Mouse (Mus musculus) gastrocnemius, postnatal 36 days (tissue): Measurements from ENCODE around the gene Lcorl. TPM values are rescaled to one million over a fixed set of nuclear protein-coding genes. Genes with fewer than 3 reads are reported as not detected.
"Not testable (repeated sequence)": the region's sequence is repeated elsewhere in the genome, so short reads cannot be mapped to it uniquely, and the experiment has no call there.

Source experiments
- DNase-seq, 2 experiments: peaks; one replicate each; pipeline ENCODE4 v3.0.0; 2022
- intact Hi-C: fragments of 180-260 bp; cut with DNase I; formaldehyde crosslinking; loops from one replicate; pipeline ENCODE4 v1.15.1; 2025
- total RNA-seq, 2 experiments: library from RNA; stranded (reverse); gene quantifications; 2 replicates each; pipeline ENCODE4 v1.2.3; 2021

Gene Lcorl
- total RNA-seq, 2 experiments from 2014 or later, result 5.0 to 6.8 TPM

- intact Hi-C loops, result no loop called here
- no peak for DNase-seq
Observed at GRCm38 (mm10) chr5:45733751-45734150, 123.7 kb downstream of the Lcorl start.

DNA sequence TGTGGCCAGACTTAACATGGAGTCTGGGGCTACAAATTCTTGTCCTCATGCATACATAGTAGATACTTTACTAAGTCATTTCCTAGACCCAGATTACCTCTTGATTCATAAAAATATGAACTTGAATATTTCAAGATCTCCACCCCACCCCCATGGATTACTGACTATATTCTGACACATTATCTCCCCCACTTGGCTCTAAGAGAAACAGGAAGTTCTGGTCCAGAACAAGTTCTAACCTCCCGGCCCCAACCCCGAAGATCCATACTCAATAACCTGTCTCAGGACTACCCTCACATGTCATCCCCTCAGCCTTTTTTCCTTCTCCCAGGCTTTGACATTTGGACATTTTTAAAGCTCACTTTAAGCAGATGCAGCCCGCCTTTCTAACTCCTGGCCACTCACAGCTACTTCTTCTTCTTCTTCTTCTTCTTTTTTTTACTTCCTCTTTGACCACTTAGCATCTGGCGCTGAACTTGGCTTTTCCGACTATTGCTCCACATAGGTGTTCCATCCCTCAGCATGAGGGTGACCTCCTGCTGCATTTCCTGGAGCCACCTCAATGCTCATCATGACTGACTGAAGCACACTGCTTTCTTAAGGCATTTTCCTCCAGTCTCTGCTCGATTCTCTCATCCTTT is 138.4 kb downstream of the Lcorl start:
- intact Hi-C loops, result no loop called here
- no peak for DNase-seq

- intact Hi-C loops, result no loop called here
- DNase-seq, result no peak
Observed at GRCm38 (mm10) chr5:45709653-45710052, 147.8 kb downstream of the Lcorl start.

DNA sequence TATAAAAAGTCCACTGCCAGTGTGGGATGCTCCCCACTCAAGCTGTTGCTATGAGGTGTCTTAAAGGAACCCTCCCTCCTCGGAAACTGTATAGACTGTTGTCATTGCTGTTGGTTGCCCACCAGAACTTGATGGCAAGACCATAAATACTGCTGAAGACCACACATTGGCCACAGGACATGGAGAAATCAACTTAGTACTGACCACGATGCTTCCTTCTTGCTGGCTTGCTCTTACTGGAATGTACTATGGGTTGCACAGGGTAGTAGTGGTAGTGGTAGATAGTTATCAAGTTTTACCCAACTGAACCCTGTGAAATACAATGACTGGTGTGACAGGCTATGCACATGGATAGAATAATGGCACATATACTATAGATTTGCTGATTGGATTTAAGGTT is 150.6 kb downstream of the Lcorl start:
- intact Hi-C loops, result no loop called here
- no peak for DNase-seq

DNA sequence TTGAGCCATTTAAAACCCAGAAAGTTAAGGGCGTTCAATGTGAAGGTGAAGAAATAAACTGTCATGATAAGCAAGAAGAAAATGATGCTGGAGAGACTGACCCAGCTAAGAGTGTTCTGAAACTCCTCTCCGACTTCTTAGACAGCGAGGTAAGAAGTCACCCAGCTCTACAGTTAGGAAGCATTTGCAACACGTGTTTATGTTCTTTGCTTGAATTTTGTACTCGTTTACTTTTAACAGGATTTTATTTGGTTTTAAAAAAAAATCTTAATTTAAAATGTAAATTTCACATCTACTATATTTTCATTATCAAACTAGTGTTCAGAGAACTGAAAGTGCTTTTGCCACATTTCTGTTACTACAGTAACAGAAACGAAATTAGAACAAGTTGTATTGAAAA is 165.7 kb downstream of the Lcorl start:
- intact Hi-C loops, result no loop called here

GRCm38 (mm10) chr5:45690802-45691201 is 166.6 kb downstream of the Lcorl start:
- intact Hi-C loops, result no loop called here
- no peak for DNase-seq

More for the DNA sequence above, 165.7 kb downstream of the Lcorl start:
- no peak for DNase-seq

GRCm38 (mm10) chr5:45689152-45689551 is 168.3 kb downstream of the Lcorl start:
- intact Hi-C loops, result no loop called here
- DNase-seq, result no peak

- DNase-seq, result no peak
- intact Hi-C loops, result no loop called here
Observed at GRCm38 (mm10) chr5:45686223-45686622, 171.2 kb downstream of the Lcorl start.

DNA sequence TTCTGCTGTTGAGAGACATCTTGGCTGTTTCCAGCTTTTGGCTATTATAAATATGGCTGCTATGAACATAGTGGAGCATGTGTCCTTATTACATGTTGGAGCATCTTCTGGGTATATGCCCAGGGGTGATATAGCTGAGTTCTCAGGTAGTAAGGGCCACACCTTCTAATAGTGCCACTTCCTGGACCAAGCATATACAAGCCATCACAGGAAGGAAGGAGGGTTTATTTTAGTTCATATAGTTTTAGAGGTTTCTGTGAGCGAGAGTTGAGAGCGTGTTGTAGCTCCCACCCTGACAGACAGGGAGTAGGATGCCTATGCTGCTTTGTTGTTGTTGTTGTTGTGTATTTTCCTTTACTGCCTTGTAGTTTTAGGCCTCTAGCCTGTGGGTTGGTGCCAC is 172.2 kb downstream of the Lcorl start:
- intact Hi-C loops, result no loop called here

DNA sequence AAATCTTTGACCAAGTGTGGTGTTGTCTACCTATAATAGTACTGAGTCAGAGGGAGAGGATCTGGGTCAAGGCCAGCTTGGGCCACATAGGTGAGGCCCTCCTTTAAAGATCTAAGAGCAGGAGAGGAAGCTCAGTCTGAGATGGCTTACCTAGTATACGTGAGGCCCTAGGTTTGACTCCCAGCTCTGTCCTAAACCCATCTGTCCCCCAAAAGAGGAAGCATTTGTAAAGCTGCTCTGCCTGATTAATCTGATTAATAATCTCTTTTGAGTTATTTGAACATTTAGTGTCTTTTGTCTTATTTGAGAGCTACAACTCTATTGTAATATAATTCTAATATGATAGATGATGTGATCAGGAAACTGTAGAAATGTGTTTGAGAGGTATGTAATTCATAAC is 174.0 kb downstream of the Lcorl start:
- no peak for DNase-seq
- intact Hi-C loops, result no loop called here

More for the DNA sequence above, 172.2 kb downstream of the Lcorl start:
- DNase-seq, result no peak

DNA sequence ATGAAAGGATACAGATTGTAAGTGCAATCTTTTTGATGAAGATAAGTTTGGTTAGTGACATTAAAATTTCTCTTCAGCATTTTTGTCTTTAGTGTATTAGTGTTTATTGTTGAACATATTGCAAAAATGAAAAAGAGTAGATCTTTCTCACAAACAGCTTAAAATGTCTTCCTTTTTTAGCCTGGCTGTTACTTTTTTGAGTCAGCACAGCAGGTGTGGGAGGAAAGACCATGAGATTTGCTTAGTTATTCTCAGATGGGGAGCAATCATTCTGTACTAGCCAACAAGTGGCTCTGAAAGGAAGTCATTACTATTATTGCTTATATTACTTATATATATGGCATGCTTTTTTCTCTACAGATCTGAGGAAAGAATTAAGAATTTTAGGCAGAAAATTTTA is 177.5 kb downstream of the Lcorl start:
- no peak for DNase-seq
- intact Hi-C loops, result no loop called here

GRCm38 (mm10) chr5:45677639-45678038 is 179.8 kb downstream of the Lcorl start:
- no peak for DNase-seq
- intact Hi-C loops, result no loop called here

- intact Hi-C loops, result no loop called here
- no peak for DNase-seq
Observed at GRCm38 (mm10) chr5:45675032-45675431, 182.4 kb downstream of the Lcorl start.

GRCm38 (mm10) chr5:45670894-45671494 is 186.4 kb downstream of the Lcorl start:
- intact Hi-C loops, result no loop called here
- no peak for DNase-seq

- intact Hi-C loops, result no loop called here
- no peak for DNase-seq
Observed at GRCm38 (mm10) chr5:45670280-45670670, 187.1 kb downstream of the Lcorl start.

GRCm38 (mm10) chr5:45669598-45670279 is 187.7 kb downstream of the Lcorl start, which contains the start of gene Ncapg:
Ncapg (plus strand) TSS chr5:45669919.
- DNase-seq, result peak; percentile 99 to 100
- intact Hi-C loops, result loop anchor here (2.0 to 10.0 kb wide), 3 partner anchors 137 to 197 kb away; partner anchors contain the start of gene Lcorl

- no peak for DNase-seq
- intact Hi-C loops, result loop anchor here (2.0 to 10.0 kb wide), 3 partner anchors 137 to 196 kb away; partner anchors contain the start of gene Lcorl
Observed at GRCm38 (mm10) chr5:45669234-45669597, 188.2 kb downstream of the Lcorl start.

DNA sequence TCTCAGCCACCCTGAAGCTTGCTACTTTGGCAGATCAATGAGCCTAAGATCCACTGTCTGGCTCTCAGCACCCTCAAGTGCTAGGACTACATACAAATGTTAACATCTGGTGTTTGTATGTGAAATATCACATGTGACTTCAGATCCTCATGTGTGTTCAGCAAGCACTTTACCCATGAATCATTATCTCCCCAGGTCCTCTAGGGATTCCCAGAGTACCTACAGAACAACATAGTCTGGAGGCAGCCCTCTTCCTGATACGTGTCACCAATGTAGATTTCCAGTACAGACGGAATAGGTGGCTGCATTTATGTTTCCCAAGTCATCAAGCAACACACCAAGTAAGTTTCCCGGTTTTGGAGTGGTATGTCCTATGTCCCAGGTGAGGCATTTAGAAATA is 188.6 kb downstream of the Lcorl start:
- intact Hi-C loops, result loop anchor here (2.0 to 10.0 kb wide), 3 partner anchors 137 to 196 kb away; partner anchors contain the start of gene Lcorl
- DNase-seq, result no peak

DNA sequence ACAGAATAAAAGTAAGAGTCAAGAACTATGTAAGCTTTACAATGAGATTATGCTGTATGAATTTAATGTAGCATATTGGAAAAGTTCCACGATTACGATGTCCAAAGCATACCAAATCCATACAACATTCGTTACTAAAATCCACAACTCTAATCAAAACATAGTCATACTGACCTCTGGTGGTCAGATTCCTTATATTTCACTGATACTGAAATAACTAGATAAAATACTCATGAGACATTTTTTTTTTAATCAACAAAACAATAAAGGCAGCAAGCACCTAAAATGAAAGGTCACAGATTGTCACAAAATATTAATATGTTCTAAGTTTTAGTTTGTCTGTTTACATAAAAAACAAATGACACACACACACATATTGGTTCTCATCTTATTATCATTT is 189.1 kb downstream of the Lcorl start:
- DNase-seq, result no peak
- intact Hi-C loops, result loop anchor here (2.0 to 10.0 kb wide), 3 partner anchors 136 to 196 kb away; partner anchors contain the start of gene Lcorl

GRCm38 (mm10) chr5:45658406-45658805 is 199.0 kb downstream of the Lcorl start:
- intact Hi-C loops, DNase-seq: not testable (repeated sequence)

DNA sequence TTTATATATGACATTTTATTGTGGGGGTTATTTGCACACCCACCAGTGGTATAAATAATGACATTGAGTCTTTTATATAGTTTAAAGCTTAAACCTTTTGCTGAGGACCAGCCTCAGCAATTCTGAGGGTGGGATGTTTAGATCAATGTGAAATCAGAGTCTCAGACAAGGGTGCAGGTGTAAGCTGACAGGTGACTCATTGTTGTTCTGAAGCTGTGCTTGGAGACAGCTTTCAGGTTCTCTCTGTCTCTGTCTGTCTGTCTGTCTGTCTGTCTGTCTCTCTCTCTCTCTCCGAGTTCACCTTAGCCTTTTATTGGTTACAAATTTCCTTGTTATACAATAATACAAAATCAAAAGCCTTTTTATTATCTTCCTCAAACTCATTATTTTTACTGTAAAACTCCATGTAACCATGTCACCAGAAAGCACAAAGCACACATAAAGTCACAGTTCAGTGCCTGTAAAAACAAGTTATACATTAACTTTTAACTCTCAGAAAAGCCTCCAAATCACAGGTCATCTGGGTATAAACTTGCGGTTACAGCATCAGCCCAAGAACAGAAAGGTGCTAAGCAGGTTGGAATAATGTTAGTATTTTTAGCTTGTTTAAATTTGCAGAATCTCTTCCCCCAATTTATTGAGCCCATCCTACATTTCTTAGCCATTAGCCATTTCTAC is 206.2 kb downstream of the Lcorl start:
- DNase-seq, result no peak
- intact Hi-C loops, result no loop called here
